Mouse (Mus musculus) heart, postnatal 10 days (tissue): ENCODE results near the gene Macrod2. TPM values are rescaled to one million over a fixed set of nuclear protein-coding genes. Genes with fewer than 3 reads are reported as not detected.

Experiments used
- DNase-seq, 2 experiments: peaks; one replicate each; pipeline ENCODE4 v3.0.0; 2021
- intact Hi-C: fragments of 180-260 bp; cut with DNase I; formaldehyde crosslinking; loops from one replicate; pipeline ENCODE4 v1.15.1; 2025
- total RNA-seq, 2 experiments: library from RNA; stranded (reverse); gene quantifications; 2 replicates each; pipeline ENCODE4 v1.2.3; 2021

Gene Macrod2
- total RNA-seq, 2 experiments from 2014 or later: 8.5 to 9.9 TPM

DNA sequence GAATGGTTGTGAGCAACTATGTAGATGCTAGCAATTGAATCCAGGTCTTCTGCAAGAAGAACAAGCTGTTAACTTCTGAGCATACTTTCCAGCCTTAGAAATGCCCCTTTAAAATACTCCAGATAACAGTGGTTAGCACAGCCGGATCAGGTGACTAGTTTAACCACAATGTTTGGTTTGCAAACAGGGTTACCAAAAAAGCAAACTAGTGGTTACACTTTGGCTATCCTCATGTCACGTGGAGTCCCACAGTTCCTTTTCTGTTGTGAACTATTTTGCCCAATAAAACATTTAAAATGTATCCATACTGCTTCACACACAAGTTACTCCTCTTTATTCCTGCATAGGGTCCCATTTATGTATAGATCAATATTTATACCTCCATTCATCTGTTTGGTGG is 879.2 kb downstream of the Macrod2 start:
- no peak for DNase-seq
- intact Hi-C loops: no loop called here

DNA sequence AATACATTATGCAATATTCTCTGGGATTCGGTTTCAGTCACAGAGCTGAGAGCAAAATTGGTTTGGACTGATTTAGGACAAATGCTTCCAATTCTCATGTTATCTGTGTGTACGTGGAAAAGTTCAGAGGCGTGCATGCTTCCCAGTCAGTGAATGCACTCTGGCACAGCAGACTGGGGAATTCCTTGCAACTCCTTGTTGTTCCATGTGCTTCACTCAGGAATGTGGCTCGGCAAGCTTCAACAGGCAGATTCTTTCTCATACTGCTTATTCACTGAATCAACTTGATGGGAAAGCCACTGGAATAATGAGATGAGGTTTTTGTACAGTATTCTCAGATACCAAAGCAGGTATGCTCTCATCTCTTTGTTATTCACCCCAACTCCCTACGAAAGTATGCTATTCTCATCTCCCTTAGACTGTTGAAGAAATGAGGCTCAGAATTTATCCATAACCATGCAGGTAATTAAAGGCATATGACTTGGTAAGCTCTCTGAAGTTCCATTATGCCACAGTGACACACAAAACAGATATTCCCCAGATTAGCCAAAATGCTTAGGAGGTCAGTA is 884.1 kb downstream of the Macrod2 start:
- peak; percentile 35 to 37 for DNase-seq
- intact Hi-C loops: no loop called here

DNA sequence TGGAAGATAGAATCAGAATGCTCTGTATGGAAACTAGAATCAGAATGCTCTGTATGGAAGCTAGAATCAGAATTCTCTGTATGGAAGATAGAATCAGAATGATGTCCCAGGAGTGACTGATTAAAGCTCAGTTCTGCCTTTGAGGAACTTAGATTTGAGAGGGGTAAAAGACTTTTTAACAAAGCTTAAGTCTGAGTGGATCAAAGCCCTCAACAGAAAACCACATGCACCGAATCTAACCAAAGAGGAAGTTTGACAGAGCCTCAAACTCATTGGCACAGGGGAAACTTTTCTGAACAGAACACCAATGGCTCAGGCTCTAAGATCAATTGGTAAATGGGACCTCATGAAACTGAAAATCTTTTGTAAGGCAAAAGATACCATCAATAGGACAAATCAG is 885.7 kb downstream of the Macrod2 start:
- no peak for DNase-seq
- intact Hi-C loops: no loop called here

DNA sequence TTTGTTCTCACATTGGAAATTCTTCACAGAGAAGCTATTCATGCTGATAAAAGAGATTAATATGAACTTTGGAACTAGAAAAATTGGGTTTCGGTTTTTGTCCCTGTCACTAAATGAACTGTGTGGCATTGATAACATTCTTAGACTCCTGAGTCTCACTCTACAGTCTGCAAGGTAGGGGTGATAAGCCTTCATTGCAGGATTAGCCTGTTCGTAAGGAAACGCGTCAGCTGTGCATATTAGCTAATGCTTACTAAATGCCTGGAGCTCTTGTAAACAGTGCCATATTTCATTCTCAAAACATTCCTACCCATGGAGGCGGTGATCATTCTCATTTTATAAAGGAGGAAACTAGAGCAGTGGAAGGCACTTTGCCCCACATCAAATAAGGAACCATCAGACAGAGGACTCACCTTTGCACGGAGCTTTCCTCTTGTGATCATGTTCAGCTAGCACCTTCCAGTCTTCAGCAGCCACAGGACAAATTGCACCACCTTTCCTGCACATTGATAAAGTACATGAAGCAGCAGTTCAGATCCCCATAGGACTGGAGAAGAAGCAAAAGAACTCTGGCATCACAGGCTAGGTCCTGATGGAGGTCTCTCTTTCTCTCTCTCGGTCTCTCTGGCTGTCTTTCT is 891.1 kb downstream of the Macrod2 start:
- DNase-seq: no peak
- intact Hi-C loops: no loop called here

DNA sequence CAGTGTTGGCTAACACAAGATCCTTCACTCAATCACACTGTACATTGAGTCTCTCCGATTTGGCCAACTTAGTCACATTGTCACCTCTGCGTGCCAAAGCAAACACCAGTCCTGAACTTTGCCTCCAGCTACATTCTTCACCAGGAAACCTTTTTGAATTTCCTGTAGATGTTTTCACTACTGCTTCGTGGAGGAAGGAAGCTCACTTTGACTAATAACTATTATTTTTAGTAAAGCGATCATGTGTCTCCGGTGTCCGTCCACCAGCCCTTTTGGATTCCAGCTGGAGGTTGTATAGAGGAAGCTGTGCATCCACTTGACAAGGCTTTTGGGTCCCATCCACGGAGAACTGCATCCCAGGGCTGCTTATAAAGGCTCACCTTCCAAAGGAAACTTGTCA is 893.4 kb downstream of the Macrod2 start:
- intact Hi-C loops: no loop called here
- peak; percentile 39 to 44 for DNase-seq

DNA sequence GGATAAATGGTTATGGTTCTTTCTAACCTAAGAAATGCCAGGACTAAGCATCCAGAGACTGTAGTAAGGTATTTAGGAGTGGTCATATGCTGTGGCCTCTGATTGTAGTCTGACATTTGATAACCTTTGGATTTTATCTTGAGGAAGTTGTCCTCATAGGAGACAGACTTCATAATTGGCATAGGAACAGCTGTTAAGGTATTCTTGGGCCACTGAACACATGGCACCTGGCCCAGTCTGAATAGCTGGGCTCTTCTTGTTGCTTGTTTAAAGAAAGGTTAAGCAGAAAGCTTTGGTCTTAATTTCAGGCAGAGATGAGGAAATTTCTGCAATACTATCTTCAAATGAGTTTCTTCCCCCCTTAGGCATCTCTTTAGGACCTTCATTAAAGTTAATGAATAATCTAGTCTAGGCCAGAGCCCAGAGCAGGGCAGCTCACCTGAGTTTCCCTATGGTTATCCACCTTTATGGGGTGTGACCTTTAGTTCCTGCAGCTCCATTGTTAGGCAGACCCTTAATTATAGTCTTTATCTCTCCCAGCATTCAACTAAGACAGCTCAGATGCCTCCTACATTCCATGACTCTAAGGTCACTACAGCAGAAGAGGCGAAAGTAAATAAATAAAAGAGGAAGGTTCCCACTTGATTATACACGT is 894.1 kb downstream of the Macrod2 start:
- DNase-seq: peak; percentile 17 to 38
- intact Hi-C loops: no loop called here

DNA sequence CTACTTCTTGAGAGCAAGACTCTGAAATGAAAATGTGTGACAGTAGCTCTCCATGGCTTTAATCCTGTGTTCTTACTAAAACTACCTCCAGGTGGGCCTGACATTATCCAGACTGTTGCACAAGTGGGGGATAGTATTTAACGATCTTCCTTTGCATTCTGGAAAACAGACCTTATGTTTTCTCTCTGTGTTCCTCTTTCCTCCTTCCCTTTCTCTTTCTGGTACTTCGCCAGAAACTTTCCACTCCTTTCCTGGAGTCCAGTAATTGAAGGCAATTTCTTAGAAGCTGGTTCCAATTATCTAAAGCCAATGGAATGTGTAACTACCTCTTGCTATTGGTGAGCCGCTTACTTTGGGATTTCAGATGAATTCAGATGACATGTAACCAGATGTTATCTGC is 897.7 kb downstream of the Macrod2 start:
- intact Hi-C loops: no loop called here
- no peak for DNase-seq

DNA sequence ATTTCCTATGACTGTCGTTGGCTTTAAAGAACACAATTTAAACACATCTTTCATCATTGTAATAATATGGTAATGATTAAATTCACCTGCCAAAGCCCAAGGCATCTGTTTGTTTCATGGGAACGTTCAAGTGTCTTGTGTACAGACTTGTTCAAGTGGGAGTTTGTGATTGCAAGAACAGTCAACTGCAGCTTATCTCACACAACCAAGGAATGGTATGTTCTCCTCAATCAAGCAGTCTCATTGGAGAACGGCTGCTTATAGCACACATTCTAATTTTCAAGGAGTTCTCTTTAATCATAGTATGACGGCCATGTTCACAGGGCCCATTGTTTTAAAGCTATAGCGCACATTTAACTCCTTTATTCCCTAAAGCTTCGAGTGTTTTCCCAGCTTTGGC is 904.1 kb downstream of the Macrod2 start:
- no peak for DNase-seq
- intact Hi-C loops: no loop called here

DNA sequence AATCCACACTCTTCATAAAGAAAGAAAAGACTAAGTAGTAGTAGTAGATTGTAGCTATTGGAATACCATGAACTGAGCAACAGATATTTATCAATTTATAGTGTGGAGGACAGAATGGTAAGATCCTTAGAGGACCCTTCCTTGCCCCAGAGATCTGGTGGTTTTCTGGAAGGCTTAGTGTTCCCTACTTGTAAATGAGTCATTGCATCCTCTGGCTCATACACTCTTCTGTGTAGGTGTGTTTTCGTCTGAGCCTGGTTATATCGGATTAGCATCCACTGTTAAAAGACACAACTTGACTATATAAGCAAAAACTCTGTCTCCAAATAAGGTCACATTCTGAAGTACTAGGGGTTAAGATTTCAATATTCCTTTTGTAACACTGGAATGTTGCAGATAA is 905.9 kb downstream of the Macrod2 start:
- DNase-seq: no peak
- intact Hi-C loops: no loop called here

DNA sequence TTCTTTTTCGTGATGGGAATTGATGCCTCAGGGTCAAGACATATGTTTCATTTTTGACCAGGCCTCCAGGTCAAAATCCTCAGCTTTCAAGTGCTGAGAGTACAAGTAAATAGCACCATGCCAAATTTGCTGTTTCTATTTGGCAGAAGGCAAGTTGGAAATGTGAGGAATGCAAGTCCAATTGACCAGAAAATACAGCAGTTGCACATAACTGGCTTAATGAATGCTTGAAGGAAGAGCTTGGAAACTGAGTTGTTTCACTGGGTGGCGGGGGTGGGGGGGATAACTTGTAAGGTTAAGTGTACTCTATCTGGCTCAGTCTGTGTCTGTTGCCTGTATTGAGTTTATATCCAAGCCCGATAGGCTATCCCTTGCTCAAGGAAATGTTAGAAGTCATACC is 913.3 kb downstream of the Macrod2 start:
- no peak for DNase-seq
- intact Hi-C loops: no loop called here

DNA sequence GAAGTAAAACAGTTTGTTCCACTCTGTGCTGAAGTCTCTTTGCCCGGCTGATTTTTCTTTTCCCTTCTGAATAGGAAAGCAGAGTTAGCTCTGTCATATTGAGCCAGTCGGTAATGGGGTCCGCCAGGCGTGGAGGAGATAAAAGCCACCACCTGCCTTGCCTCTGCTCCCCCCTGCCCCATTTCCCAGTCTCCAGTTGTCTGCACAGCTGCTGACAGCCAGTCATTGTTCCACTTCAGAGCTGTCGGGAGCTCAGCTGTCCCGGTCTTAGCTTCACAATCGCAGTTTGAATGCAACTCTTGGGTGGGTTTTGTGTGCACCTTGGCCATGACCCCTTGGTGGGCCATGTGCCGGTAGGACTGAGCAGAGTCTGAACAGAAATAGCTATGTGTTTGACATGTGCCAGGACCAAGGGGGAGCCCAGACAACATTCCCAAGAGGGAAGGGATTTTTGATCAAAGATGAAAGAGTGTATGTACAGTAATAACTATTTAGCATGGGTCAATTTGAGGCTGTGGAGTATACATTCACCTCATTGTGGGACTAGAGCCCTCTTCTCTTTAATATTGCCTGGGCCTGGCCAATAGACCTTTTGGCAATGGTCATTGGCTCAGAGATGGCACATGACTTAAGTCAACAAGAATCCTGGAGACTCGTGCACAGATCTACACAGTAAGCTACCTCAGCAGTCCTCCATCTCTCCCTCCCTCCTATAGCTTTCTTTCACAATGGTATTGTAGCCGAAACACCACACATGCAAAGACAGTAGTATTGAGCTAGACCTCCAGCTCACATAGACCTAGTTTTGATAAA is 917.2 kb downstream of the Macrod2 start:
- intact Hi-C loops: no loop called here
- DNase-seq: no peak

DNA sequence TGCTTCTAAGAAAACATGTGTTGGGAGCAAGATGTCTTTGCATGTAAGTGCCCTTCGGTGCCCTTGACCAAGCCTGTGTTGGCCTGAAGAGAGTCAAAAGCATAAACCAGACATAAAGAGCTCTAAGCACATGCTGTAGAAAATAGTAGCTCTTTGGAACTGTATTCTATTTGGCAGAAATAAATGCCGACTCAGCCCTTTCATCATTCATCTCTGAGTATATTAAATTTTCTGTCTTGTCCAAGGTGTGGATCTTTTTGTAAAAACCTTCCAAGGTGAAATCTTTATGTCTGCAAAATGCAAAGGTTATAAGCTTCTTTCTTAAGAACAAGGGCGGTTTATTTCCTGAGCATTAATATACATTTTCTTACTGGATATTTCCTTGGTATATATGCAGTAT is 920.2 kb downstream of the Macrod2 start:
- intact Hi-C loops: no loop called here
- DNase-seq: no peak

DNA sequence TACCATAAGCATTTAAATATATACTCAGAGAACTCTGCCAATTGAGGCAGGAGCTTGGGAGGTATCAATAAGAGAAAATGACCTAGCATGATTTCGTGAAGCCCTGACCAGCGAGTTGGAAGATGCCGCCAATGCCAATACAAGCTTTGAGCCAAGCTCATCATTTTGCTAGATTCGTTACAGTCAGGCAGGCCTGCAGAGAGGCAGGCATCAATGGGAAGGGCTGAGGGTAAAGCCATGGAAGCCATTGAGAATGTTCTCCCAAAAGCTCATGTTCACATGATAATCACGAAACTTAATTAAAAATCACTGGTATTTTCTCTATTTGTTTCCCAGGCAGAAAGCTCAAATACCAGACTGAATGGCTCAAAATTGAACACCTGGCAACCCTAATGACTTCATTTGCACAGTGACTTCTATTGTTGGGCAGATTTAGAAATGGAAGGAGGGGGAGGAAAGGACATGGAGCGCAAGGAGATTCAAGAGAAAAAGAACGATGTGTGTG is 928.9 kb downstream of the Macrod2 start:
- intact Hi-C loops: no loop called here
- no peak for DNase-seq

DNA sequence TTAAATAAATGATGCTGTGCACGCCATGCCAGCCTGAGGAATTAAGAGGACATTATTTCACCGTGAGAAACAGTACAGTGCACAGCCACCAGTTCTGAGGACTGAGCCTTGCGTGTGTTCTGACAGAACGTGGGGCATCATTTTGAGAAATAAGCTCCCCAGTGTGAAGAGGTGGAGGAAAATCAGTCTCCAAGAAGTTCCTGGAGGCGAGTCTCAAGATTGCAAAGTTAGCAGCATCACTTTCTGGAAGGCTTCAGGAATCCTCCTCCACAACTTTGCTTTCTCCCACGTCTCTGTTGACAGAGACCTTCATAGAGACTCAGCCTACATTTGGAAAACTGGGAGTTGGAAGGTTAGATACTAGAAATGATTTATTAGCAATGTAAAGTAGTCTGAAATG is 932.2 kb downstream of the Macrod2 start:
- DNase-seq: no peak
- intact Hi-C loops: no loop called here

DNA sequence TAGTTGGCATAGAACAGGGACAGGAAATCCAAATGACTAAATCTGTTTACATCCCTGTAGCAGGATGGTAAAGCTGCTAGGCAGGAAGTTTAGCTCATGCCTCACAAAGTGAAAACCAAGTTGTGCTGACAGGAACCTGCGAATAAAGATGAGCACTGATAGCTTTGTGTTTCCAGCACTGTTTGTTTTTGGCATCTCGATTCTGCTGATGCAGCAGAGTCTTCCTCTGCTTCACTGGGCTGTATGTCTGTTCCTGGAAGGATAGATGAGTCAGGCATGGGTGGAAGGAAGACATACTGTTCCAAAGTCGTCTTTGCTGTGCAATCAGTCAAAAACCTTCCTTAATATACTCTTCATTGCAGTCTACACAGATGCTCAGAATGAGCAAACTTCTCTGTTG is 942.6 kb downstream of the Macrod2 start:
- intact Hi-C loops: no loop called here
- DNase-seq: no peak

DNA sequence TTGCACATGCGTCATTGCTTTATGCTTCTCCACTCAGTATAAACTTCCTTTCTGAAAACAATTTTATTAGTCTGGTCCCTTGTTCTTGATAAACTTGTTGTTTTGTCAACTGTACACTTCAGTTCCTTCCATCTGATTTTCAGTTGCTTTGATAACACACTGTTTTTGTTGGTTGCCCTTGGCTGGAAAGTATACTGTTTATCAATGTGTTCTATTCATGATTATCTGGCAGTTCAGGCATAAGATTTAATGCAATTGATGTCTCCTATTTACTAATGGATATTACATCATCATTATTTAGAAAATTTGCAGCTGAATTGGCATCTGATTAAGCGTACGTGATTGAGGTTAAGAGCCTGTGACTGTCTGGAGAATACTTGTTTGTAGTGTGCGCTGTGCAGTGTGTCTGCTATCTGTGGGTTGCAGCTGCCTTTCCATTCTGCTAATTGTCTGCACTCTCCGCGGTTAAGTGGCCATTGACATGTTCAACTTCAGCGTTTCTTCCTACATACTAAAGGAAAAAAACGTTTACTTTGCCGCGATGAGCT is 949.0 kb downstream of the Macrod2 start:
- intact Hi-C loops: no loop called here
- DNase-seq: no peak

DNA sequence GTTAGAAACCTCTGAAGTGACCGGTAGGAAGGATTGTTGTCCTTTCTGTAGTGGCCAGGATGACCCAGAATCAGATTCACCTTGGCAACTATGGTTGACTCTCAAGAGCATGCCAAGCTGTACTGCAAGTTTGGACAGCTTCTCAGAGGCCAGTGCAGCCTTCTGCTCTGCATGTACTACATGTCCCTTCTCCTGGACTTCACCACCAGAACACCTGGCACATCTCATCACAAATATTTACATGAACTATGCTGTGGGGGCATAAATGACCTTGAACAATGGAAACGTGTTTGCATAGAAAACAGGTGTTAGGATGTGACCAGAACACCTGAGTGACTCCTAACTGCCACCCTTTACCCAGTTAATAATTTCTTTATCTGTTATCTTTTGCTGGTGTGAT is 957.5 kb downstream of the Macrod2 start:
- intact Hi-C loops: no loop called here
- DNase-seq: no peak

DNA sequence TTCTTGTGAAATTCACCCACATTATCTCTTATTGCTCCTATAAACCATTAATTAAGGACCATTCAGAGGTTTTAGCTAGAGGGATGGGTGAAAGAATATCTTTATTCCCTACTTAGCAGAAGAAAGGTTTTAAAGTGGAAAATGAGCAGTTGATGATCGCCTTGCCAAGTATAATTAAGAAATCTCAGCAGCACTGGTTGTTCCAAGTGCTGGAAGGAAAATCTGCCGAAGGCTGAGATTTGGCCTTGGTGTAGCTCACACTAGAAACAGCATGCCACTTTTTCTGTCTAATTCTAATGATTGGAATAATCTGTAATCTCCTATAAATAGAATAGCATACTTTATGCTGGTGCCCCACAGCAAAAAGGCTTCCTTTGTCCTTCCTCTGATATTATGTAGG is 993.5 kb downstream of the Macrod2 start:
- intact Hi-C loops: no loop called here

DNA sequence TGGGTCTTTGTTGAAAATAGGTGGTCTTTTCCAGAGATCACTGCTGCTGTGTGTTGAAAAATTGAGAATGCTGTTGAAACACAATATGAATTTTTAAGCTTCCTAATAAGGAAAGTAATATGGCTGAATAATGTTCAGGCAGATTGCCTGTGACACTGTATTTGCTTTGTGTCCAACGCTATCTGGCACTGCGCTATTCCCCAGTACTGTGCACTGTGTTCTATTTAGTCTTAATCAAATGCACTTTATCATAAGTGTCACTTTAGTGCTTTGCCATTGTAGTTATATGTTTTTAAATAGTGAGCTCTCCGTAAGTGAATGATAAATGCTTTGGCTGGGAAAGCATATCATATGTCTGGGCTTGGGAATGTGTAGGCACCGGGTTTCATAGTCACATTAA is 996.1 kb downstream of the Macrod2 start:
- no peak for DNase-seq
- intact Hi-C loops: no loop called here

More for the DNA sequence above, 993.5 kb downstream of the Macrod2 start:
- no peak for DNase-seq

DNA sequence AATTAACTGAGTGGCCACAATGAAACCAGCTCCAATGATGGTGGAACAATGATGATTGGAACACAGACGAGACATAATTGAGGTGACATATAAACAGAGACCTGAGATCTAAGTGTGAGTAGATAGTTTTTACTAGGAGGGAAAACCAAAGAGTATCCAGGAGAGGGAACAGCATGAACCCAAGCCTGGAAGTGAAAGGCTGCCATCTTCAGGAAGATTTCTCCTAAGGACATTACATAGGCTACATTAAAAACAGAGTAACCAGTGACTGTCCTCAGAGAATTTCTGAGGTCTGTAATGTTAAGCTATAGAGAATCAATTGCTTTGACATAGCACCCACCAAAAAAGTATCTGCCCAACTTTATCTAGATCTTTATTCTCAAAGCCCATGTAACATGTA is 999.7 kb downstream of the Macrod2 start:
- intact Hi-C loops: loop anchor here (2.0 kb wide), 1 partner anchor 724 kb away; the partner anchor contains the start of gene Flrt3
- peak; percentile 13 to 17 for DNase-seq

DNA sequence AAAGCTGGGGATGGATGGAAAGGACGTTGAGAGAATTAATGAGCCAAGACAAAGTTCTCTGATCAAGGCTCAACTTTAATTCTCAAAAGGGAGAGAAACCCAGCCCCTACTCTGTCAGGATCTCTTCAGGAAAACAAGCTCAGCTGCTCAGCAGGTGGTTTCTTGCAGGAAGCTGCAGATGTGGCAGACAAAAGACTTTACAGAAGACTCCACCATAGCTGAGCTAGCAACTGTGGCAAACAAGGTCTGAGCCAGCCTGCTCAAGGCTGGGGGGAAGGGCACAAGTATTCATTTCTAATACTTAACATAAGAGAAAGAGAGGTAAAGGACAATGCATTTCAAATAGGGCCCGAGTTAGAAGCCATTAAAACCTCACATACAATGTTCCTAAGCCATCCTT is 1013.7 kb downstream of the Macrod2 start:
- intact Hi-C loops: no loop called here
- DNase-seq: no peak
